Mouse (Mus musculus) testis, postnatal 14 days (tissue): ENCODE measurements around the gene Dnajc8.
A peak's percentile ranks its signal among the peaks of the same experiment; 100 is the strongest.
"Not testable (repeated sequence)": the region's sequence is repeated elsewhere in the genome, so short reads cannot be mapped to it uniquely, and the experiment has no call there.

Experiments
- DNase-seq: peaks from one replicate; pipeline ENCODE4 v3.0.0; 2021; ENCODE audit warnings: low spot score

Dnajc8 gene

GRCm38 (mm10) chr4:132567361-132567779, 32.0 kb downstream of the Dnajc8 start:
- no peak for DNase-seq

GRCm38 (mm10) chr4:132569115-132569514, 33.8 kb downstream of the Dnajc8 start:
- no peak for DNase-seq

- no peak for DNase-seq
These were observed 35.8 kb downstream of the Dnajc8 start for GRCm38 (mm10) chr4:132571190-132571589.

GRCm38 (mm10) chr4:132573327-132573726, 38.0 kb downstream of the Dnajc8 start:
- DNase-seq, result no peak

- peak; percentile 50 for DNase-seq
These were observed 39.5 kb downstream of the Dnajc8 start for GRCm38 (mm10) chr4:132574809-132575347.

- no peak for DNase-seq
These were observed 48.4 kb downstream of the Dnajc8 start for GRCm38 (mm10) chr4:132583781-132584180.

- DNase-seq, result no peak
These were observed 49.6 kb downstream of the Dnajc8 start for GRCm38 (mm10) chr4:132584975-132585374.

GRCm38 (mm10) chr4:132586282-132586681, 50.9 kb downstream of the Dnajc8 start:
- no peak for DNase-seq

GRCm38 (mm10) chr4:132588512-132588911, 53.2 kb downstream of the Dnajc8 start:
- DNase-seq, result no peak

GRCm38 (mm10) chr4:132590642-132591041, 55.3 kb downstream of the Dnajc8 start:
- DNase-seq, result no peak

GRCm38 (mm10) chr4:132592958-132593357, 57.6 kb downstream of the Dnajc8 start:
- DNase-seq, result no peak

- no peak for DNase-seq
These were observed 58.8 kb downstream of the Dnajc8 start for GRCm38 (mm10) chr4:132594191-132594590.

- no peak for DNase-seq
These were observed 63.5 kb downstream of the Dnajc8 start for GRCm38 (mm10) chr4:132598861-132599260.

GRCm38 (mm10) chr4:132599764-132600163, 64.4 kb downstream of the Dnajc8 start:
- DNase-seq, result no peak

- no peak for DNase-seq
These were observed 65.1 kb downstream of the Dnajc8 start for GRCm38 (mm10) chr4:132600465-132600864.

- not testable (repeated sequence) for DNase-seq
These were observed 65.9 kb downstream of the Dnajc8 start for GRCm38 (mm10) chr4:132601242-132601641.
